Mouse (Mus musculus) limb, embryonic 11.5 days (tissue): ENCODE data around the gene Cfap43. TPM values are rescaled to one million over a fixed set of nuclear protein-coding genes. Genes with fewer than 3 reads are reported as not detected.
A peak's percentile ranks its signal among the peaks of the same experiment; 100 is the strongest.

Experiments
- ATAC-seq: fragments of 200-750 bp; cut with Nextera tagmentation; 2 replicates; pipeline ENCODE4 v1.8.0; 2017; ENCODE audit warnings: low read depth; ENCODE audit not compliant: insufficient number of reproducible peaks, low FRiP score, low TSS enrichment
- DNase-seq: peaks from one replicate; pipeline ENCODE4 v3.0.0-alpha.2; 2015; ENCODE audit warnings: low spot score
- H3K27ac ChIP-seq: fragments of 300-500 bp; sonication (generic); replicated peaks from 2 replicates; pipeline ENCODE4 v1.5.1; 2014; ENCODE audit warnings: low read depth, mild to moderate bottlenecking, low read length
- H3K27me3 ChIP-seq: fragments of 300-500 bp; sonication (generic); 2 replicates; pipeline ENCODE4 v1.6.1; 2014; ENCODE audit warnings: mild to moderate bottlenecking, low read length, mixed read lengths; ENCODE audit not compliant: control insufficient read depth, insufficient read depth
- H3K36me3 ChIP-seq: fragments of 300-500 bp; sonication (generic); 2 replicates; pipeline ENCODE4 v1.6.1; 2014; ENCODE audit warnings: mild to moderate bottlenecking, low read length, moderate library complexity, mixed read lengths; ENCODE audit not compliant: control insufficient read depth, insufficient read depth
- H3K4me1 ChIP-seq: fragments of 300-500 bp; sonication (generic); 2 replicates; pipeline ENCODE4 v1.6.1; 2014; ENCODE audit warnings: low read length, mixed read lengths; ENCODE audit not compliant: control insufficient read depth, insufficient read depth
- H3K4me2 ChIP-seq: fragments of 300-500 bp; sonication (generic); 2 replicates; pipeline ENCODE4 v1.6.1; 2014; ENCODE audit warnings: low read depth, mild to moderate bottlenecking, moderate library complexity; ENCODE audit not compliant: severe bottlenecking
- H3K4me3 ChIP-seq: fragments of 300-500 bp; sonication (generic); 2 replicates; pipeline ENCODE4 v1.5.1; 2014; ENCODE audit warnings: low read depth, low read length
- H3K9ac ChIP-seq: fragments of 300-500 bp; sonication (generic); 2 replicates; pipeline ENCODE4 v1.6.1; 2014; ENCODE audit warnings: mild to moderate bottlenecking, low read length
- H3K9me3 ChIP-seq: fragments of 300-500 bp; sonication (generic); 2 replicates; pipeline ENCODE4 v1.6.1; 2016; ENCODE audit warnings: low read length; ENCODE audit not compliant: control insufficient read depth
- WGBS: fragments of 180-500 bp; shearing (Covaris S2); extraction: QIAGEN DNeasy Blood & Tissue Kit; methylation state at CpG from one replicate; pipeline ENCODE4 v1.1.7; 2014; 5-methylcytosine and 5-hydroxymethylcytosine counted together
- polyA plus RNA-seq: library from polyadenylated mRNA; unstranded; fragments of >200 nt; fragmentation: Nextera tagmentation; extraction: Ambion mirVana; gene quantifications from 2 replicates; pipeline ENCODE4 v1.2.1, GENCODE M21; 2014

The Cfap43 gene
- polyA plus RNA-seq, 1 experiment from 2014 or later: 0.04 TPM

DNA sequence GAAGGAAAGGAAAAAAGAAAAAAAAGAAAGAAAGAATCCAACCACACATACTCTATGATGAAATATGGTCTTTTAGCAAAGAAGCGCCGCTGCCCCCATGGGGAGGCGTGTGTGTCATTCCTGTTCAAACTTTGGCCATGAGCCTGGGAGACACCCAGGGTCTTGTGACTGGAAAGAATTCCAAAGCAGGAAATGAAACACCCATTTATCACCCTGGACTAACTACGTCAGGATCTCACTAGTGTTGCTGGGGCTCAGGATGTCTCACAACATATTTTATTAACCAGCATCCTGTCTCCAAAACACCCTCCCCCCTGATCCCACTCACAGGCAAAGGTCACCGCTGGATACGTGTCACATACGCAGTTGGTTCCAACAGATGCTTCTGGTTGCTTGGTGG lies 32.5 kb downstream of the Cfap43 start:
- Histone ChIP-seq H3K36me3 (no peaks in the 10 kb centered on the region), H3K9me3 (no peaks in the 10 kb centered on the region), H3K27me3 (no peaks in the 10 kb centered on the region), H3K9ac (no peak overlapping the region), H3K4me2 (no peak overlapping the region), H3K27ac (no peak overlapping the region), H3K4me3 (no peak overlapping the region), H3K4me1 (peaks cover 21% of the 10 kb centered on the region; the same call in 1 of the 2 replicates)
- ATAC-seq (no peak), DNase-seq (no peak)
- WGBS: 46% methylated on average over 7 of the region's 7 CpGs

DNA sequence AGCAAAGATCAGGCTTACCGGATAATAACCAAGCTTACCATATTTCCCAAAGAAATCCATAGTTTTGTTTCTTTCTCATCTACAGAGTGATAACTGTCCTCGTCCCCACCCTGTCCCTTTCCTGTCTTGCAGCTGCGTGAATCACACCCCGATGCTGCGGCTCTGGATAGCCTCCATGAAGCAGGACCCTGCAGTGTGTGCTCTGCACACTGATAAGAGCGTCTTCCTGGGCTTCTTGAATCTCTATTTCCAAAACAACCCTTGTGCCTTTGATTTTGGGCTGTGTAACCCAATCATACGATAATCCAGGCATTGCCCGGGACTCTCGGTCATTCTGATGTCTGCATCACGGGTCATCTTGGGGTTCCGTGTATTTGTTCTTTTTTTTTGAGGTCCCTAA lies 33.2 kb downstream of the Cfap43 start:
- H3K4me3 ChIP-seq: no peak overlapping the region
- no peak for DNase-seq
- no peaks in the 10 kb centered on the region for H3K27me3 ChIP-seq
- H3K9ac ChIP-seq: no peak overlapping the region
- no peaks in the 10 kb centered on the region for H3K9me3 ChIP-seq
- H3K27ac ChIP-seq: no peak overlapping the region
- H3K4me2 ChIP-seq: no peak overlapping the region
- no peaks in the 10 kb centered on the region for H3K36me3 ChIP-seq
- H3K4me1 ChIP-seq: peaks cover 19% of the 10 kb centered on the region; the same call in 1 of the 2 replicates
- no peak for ATAC-seq
- 85% methylated on average over 11 of the region's 11 CpGs for WGBS

DNA sequence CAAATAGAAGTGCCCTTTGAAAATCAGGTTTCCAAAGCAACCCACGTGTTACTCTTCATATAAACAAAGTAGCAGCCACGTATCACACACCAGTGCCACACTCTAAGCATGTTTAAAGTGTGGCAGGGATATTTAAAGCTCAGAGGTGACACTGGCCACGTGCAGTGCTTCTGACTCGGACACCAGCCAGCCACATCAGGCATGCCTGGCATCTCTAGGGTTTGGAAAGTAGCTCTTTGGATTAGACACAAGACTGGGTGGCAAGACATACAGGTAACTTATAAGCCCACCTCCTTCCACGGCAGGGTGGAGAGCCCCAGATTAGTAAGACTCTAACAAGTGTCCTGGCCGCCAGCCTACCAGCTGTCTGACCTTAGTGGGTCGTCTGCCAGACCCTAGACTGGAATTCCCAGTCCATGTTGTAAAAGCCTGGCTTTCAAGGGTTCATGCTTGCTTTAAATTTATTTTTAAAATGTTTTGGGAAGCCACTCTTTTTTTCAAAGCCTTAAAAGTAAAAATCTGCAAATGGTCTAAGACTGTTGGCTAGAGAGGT lies 33.8 kb downstream of the Cfap43 start:
- Histone ChIP-seq H3K4me2 (no peak overlapping the region), H3K27ac (no peak overlapping the region), H3K9ac (no peak overlapping the region), H3K4me1 (peaks cover 19% of the 10 kb centered on the region; the same call in 1 of the 2 replicates), H3K27me3 (no peaks in the 10 kb centered on the region), H3K4me3 (no peak overlapping the region), H3K9me3 (no peaks in the 10 kb centered on the region), H3K36me3 (no peaks in the 10 kb centered on the region)
- DNase-seq: no peak
- WGBS: 54% methylated on average over 7 of the region's 7 CpGs
- ATAC-seq: no peak

DNA sequence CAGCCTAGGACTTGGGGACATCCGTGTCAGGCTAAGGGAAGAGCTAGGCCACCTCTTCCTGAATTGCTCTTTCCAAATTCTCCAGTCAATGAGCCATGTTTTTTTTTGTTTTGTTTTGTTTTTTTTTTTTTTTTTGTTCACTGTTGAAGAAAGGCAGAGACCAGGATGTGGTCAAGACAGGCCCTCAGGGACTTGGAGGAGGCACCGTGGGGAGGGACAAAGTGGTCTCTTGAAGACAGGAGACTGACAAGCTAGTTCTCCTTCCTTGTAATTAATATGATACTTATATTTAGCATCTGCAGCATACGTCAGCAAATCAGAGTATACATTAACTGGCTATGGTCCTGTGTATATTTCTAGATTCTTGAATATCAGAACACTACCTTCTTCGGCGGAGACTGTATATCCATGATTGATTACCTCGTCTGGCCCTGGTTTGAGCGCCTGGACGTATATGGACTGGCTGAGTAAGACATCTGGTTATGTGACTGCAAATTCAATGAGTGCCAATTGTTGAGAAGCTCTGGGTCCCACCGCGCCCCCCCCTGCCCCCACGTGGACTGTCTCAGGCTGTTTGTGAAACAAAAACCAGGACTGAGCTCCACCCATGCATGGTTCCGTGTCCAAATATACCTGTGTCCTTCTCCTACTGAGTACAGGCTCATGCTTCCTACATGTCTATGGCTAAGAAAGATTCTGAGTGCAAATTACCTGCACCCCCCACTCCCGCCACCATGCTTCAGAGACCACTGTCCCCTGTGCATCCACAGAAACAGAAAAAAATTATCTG lies 34.6 kb downstream of the Cfap43 start:
- H3K27ac ChIP-seq: no peak overlapping the region
- WGBS: 81% methylated on average over 13 of the region's 13 CpGs
- no peak overlapping the region for H3K4me3 ChIP-seq
- no peak overlapping the region for H3K9ac ChIP-seq
- no peaks in the 10 kb centered on the region for H3K27me3 ChIP-seq
- DNase-seq: no peak
- no peaks in the 10 kb centered on the region for H3K9me3 ChIP-seq
- H3K4me1 ChIP-seq: peaks cover 14% of the 10 kb centered on the region; the same call in 1 of the 2 replicates
- ATAC-seq: no peak
- no peak overlapping the region for H3K4me2 ChIP-seq
- H3K36me3 ChIP-seq: no peaks in the 10 kb centered on the region

DNA sequence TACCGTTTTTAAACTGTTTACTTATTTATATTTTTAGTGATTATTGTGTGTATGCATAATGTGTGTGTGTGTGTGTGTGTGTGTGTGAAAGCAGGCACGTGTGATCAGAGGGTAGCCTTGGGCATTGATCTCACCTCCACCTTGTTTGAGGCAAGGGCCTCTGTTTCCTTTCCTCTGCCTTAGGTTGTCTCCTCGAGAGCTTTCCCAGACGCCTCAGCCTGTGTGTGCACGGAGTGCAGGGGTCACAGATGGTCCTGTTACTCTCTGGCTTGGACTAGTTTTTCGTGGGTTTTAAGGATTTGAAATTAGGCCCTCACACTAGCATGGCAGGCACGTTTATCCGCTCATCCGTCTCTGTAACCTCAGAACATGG lies 36.2 kb downstream of the Cfap43 start:
- 40% methylated on average over 9 of the region's 9 CpGs for WGBS
- no peaks in the 10 kb centered on the region for H3K36me3 ChIP-seq
- no peaks in the 10 kb centered on the region for H3K27me3 ChIP-seq
- H3K27ac ChIP-seq: no peak overlapping the region
- H3K4me2 ChIP-seq: no peak overlapping the region
- ATAC-seq (peak; percentile 62; the same call in 1 of the 2 replicates), DNase-seq (no peak)
- peaks cover 14% of the 10 kb centered on the region; the same call in 1 of the 2 replicates for H3K4me1 ChIP-seq
- no peaks in the 10 kb centered on the region for H3K9me3 ChIP-seq
- H3K4me3 ChIP-seq: no peak overlapping the region
- H3K9ac ChIP-seq: no peak overlapping the region

DNA sequence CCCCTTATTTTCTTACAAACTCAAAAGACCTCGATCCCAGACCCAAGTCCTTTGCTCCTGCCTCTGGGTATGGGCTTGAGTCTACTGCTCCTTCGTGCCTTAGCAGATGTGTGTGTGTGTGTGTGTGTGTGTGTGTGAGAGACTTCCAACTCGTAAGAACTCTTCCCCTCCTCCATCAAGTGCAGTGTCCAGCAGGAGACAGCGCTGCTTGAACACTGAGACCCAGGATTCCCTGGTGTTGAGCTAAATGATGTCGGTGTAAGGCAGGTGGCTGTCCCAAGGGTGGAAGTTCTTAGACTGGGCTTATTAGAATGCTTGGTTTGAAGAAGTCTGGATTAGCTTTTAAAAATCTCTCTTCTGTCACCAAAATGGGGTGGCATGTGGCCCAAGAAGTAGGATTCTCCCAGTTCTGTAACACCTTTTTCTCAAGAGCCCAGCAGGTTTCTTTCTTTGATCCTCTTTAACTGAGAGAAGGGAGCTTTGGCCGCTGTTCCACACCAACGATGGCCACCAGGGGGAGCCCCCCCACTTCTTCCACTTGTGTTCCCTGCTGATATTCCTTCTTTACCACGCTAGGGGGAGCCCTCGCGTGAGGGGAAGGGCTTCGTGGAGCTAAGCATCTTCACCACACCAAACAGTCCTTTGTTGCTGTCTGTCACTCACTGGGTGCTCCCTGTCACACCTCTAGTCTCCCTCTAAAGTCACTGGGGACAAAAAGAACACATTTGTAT lies 36.8 kb downstream of the Cfap43 start:
- 26% methylated on average over 11 of the region's 11 CpGs for WGBS
- no peak overlapping the region for H3K27ac ChIP-seq
- H3K4me2 ChIP-seq: no peak overlapping the region
- ATAC-seq (peak; percentile 48; the same call in 1 of the 2 replicates), DNase-seq (peak; percentile 95)
- H3K9me3 ChIP-seq: no peaks in the 10 kb centered on the region
- H3K9ac ChIP-seq: no peak overlapping the region
- H3K27me3 ChIP-seq: no peaks in the 10 kb centered on the region
- H3K4me1 ChIP-seq: peaks cover 14% of the 10 kb centered on the region; the same call in 1 of the 2 replicates
- no peaks in the 10 kb centered on the region for H3K36me3 ChIP-seq
- no peak overlapping the region for H3K4me3 ChIP-seq

DNA sequence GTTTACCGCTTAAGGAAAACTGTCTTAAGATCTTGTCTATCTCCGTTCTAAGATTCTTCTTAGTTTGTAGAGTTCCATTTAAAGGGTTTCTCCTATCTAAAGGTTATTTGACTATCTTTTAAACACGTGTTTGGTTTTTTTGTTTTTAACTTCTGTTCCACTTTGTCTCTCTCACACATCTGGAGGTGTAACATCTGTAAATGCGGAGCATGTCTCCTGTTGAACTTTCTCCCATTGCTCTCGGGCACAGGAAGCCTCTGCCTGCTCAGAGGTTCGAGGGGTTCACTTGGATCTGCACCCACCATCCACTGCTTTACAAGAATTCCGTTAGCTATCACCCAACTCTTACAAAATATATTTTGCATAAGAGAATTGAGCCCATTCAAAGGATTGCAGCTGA lies 37.5 kb downstream of the Cfap43 start:
- ATAC-seq: no peak
- Histone ChIP-seq H3K27me3 (no peaks in the 10 kb centered on the region), H3K36me3 (no peaks in the 10 kb centered on the region)

DNA sequence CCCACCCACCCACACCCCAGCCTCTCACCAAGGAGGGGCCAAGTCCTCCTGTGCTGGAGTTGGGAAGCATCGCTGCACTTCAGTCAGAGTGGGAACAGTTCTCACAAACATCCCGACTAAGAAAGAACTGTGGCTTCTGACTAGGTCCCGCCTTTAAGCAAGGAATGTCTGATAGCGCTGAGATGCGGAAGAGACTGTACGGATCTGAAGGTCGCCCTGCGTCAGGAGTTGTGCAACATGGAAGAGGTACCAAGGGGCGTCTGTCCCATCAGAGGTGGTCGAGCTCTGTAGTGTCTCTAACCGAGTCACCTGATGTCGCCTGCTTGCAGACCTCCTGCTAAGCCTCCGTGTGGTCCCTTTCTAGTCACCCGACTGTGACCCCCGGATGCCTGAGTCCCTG lies 42.8 kb downstream of the Cfap43 start:
- Histone ChIP-seq H3K27me3 (no peaks in the 10 kb centered on the region), H3K4me2 (no peak overlapping the region), H3K27ac (no peak overlapping the region), H3K9ac (no peak overlapping the region), H3K36me3 (no peaks in the 10 kb centered on the region), H3K4me3 (no peak overlapping the region), H3K4me1 (no peaks in the 10 kb centered on the region), H3K9me3 (no peaks in the 10 kb centered on the region)
- WGBS: 74% methylated on average over 15 of the region's 15 CpGs
- DNase-seq (no peak), ATAC-seq (no peak)

More for the DNA sequence above, 37.5 kb downstream of the Cfap43 start:
- Histone ChIP-seq H3K9ac (no peak overlapping the region), H3K27ac (no peak overlapping the region), H3K4me2 (no peak overlapping the region), H3K4me1 (peaks cover 10% of the 10 kb centered on the region; the same call in 1 of the 2 replicates), H3K4me3 (no peak overlapping the region), H3K9me3 (no peaks in the 10 kb centered on the region)
- no peak for DNase-seq
- 80% methylated on average over 7 of the region's 7 CpGs for WGBS
